Comparison of ENCODE assay signal across 14 mouse cellular contexts in the genomic region with DNA sequence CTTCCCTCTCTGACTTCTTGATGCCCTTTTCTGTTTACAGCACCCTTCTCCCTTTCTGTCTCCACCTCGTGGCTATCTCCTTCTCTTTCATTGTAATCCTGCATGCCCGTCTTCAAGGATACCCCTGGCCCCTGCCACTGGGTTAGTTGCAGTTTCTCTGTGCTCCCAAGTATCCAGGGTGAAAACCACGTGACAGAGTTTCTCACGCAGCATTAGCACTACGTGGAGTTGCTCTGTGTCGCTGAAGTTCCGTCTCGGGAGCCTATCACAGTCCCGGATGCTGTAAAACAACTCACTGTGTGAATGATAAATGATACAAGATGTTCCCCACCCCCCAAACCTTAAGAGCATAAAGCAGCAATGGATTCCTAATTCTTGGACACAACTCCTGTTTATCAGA. TPM values are rescaled to one million over a fixed set of nuclear protein-coding genes. Genes with fewer than 3 reads are reported as not detected.
DNase-seq lines count a peak whose midpoint lies in the region; ATAC-seq lines count a peak whose summit lies in the region.
"Had no signal": no experiment of that assay in that cellular context is flagged by ENCODE, and none has a peak within 500 bp of the region (broad histone marks: within the 10 kb centered on the region; RNA-seq: fewer than 3 reads in every experiment).

No protein-coding gene starts in this region.

- no peak overlapping the region for H3K4me3 ChIP-seq in forebrain, embryonic 11.5 days (ENCODE audit: low read depth, low read length)
- H3K4me3 ChIP-seq in forebrain, embryonic 16.5 days (replicated peaks; ENCODE audit: low read length): no peak overlapping the region
- no peak overlapping the region for H3K4me3 ChIP-seq in limb, embryonic 12.5 days (replicated peaks)
- no peak overlapping the region for H3K4me3 ChIP-seq in limb, embryonic 10.5 days
- H3K4me3 ChIP-seq in embryonic facial prominence, embryonic 14.5 days (ENCODE audit: low read depth, low read length): no peak overlapping the region
- no peak overlapping the region for H3K4me3 ChIP-seq in neural tube, embryonic 12.5 days

- H3K36me3 ChIP-seq in forebrain, embryonic 11.5 days (ENCODE audit: control insufficient read depth, insufficient read depth, low read length): no peaks in the 10 kb centered on the region
- no peaks in the 10 kb centered on the region for H3K36me3 ChIP-seq in forebrain, embryonic 16.5 days (ENCODE audit: control insufficient read depth, insufficient read depth)
- no peaks in the 10 kb centered on the region for H3K36me3 ChIP-seq in limb, embryonic 12.5 days
- no peaks in the 10 kb centered on the region for H3K36me3 ChIP-seq in limb, embryonic 10.5 days
- H3K36me3 ChIP-seq in embryonic facial prominence, embryonic 14.5 days (ENCODE audit: control insufficient read depth, insufficient read depth, low read length): no peaks in the 10 kb centered on the region
- no peaks in the 10 kb centered on the region for H3K36me3 ChIP-seq in neural tube, embryonic 12.5 days

- no peaks in the 10 kb centered on the region for H3K27me3 ChIP-seq in forebrain, embryonic 11.5 days (ENCODE audit: control insufficient read depth, insufficient read depth, low read length)
- no peaks in the 10 kb centered on the region for H3K27me3 ChIP-seq in forebrain, embryonic 16.5 days (replicated peaks; ENCODE audit: control insufficient read depth, insufficient read depth, low read length)
- H3K27me3 ChIP-seq in limb, embryonic 12.5 days: no peaks in the 10 kb centered on the region
- no peaks in the 10 kb centered on the region for H3K27me3 ChIP-seq in limb, embryonic 10.5 days (ENCODE audit: low read depth, poor library complexity, severe bottlenecking)
- no peaks in the 10 kb centered on the region for H3K27me3 ChIP-seq in embryonic facial prominence, embryonic 14.5 days (replicated peaks; ENCODE audit: control insufficient read depth, insufficient read depth, low read length)
- H3K27me3 ChIP-seq in neural tube, embryonic 12.5 days (replicated peaks): no peaks in the 10 kb centered on the region

- no peak overlapping the region for H3K9ac ChIP-seq in forebrain, embryonic 11.5 days (ENCODE audit: low read length)
- no peak overlapping the region for H3K9ac ChIP-seq in forebrain, embryonic 16.5 days (replicated peaks; ENCODE audit: low read depth, low read length)
- no peak overlapping the region for H3K9ac ChIP-seq in limb, embryonic 12.5 days (replicated peaks)
- H3K9ac ChIP-seq in embryonic facial prominence, embryonic 14.5 days (ENCODE audit: low read depth, low read length): no peak overlapping the region
- H3K9ac ChIP-seq in neural tube, embryonic 12.5 days: no peak overlapping the region

- DNase-seq in forebrain, embryonic 11.5 days (ENCODE audit: low spot score): no peak
- DNase-seq in limb, embryonic 10.5 days (ENCODE audit: low spot score): no peak
- DNase-seq in embryonic facial prominence, embryonic 14.5 days (ENCODE audit: low spot score): peak; percentile 6
- DNase-seq in left cerebral cortex, adult 11 months (ENCODE audit: low spot score): no peak
- DNase-seq: adrenal gland, adult 8-10 months; B cell, adult 2 months; cerebellum, adult 11 months; gastrocnemius, postnatal 36 days; kidney, postnatal 10 days had no signal

- H3K9me3 ChIP-seq in forebrain, embryonic 11.5 days (ENCODE audit: control insufficient read depth, low read length): no peaks in the 10 kb centered on the region
- no peaks in the 10 kb centered on the region for H3K9me3 ChIP-seq in forebrain, embryonic 16.5 days (ENCODE audit: control insufficient read depth, low read length)
- no peaks in the 10 kb centered on the region for H3K9me3 ChIP-seq in limb, embryonic 12.5 days
- no peaks in the 10 kb centered on the region for H3K9me3 ChIP-seq in limb, embryonic 10.5 days (replicated peaks)
- H3K9me3 ChIP-seq in embryonic facial prominence, embryonic 14.5 days (ENCODE audit: control insufficient read depth, low read length): no peaks in the 10 kb centered on the region
- no peaks in the 10 kb centered on the region for H3K9me3 ChIP-seq in neural tube, embryonic 12.5 days

- 33% methylated on average over 9 of the region's 9 CpGs for WGBS in forebrain, embryonic 11.5 days
- 33% methylated on average over 9 of the region's 9 CpGs for whole genome bisulfite sequencing in forebrain, embryonic 16.5 days
- WGBS in limb, embryonic 12.5 days: 19% methylated on average over 9 of the region's 9 CpGs
- 29% methylated on average over 9 of the region's 9 CpGs for WGBS in limb, embryonic 10.5 days
- WGBS in embryonic facial prominence, embryonic 14.5 days: 8% methylated on average over 9 of the region's 9 CpGs
- 20% methylated on average over 9 of the region's 9 CpGs for WGBS in neural tube, embryonic 12.5 days

- H3K4me2 ChIP-seq in forebrain, embryonic 11.5 days (ENCODE audit: low read depth, low read length, severe bottlenecking): no peak overlapping the region
- H3K4me2 ChIP-seq in forebrain, embryonic 16.5 days (ENCODE audit: low read length): no peak overlapping the region
- peak overlapping the region; percentile 21; the same call in 1 of the 2 replicates for H3K4me2 ChIP-seq in limb, embryonic 12.5 days
- H3K4me2 ChIP-seq in embryonic facial prominence, embryonic 14.5 days (ENCODE audit: low read depth, low read length): peak overlapping the region; percentile 47
- peak overlapping the region; percentile 25; the same call in 1 of the 2 replicates for H3K4me2 ChIP-seq in neural tube, embryonic 12.5 days (replicated peaks)

- no peaks in the 10 kb centered on the region; the same call in 1 of the 2 replicates for H3K4me1 ChIP-seq in forebrain, embryonic 11.5 days (replicated peaks; ENCODE audit: control insufficient read depth, insufficient read depth, low read length)
- H3K4me1 ChIP-seq in forebrain, embryonic 16.5 days (replicated peaks; ENCODE audit: control insufficient read depth, insufficient read depth, low read length): no peaks in the 10 kb centered on the region
- H3K4me1 ChIP-seq in limb, embryonic 12.5 days (replicated peaks): 0 out of 2 replicates have a peak, but pooled peaks cover 2% of the 10 kb centered on the region
- H3K4me1 ChIP-seq in limb, embryonic 10.5 days: 0 out of 2 replicates have a peak, but pooled peaks cover 2% of the 10 kb centered on the region
- no peaks in the 10 kb centered on the region for H3K4me1 ChIP-seq in embryonic facial prominence, embryonic 14.5 days (ENCODE audit: control insufficient read depth, insufficient read depth, low read length)
- 0 out of 2 replicates have a peak, but pooled peaks cover 4% of the 10 kb centered on the region for H3K4me1 ChIP-seq in neural tube, embryonic 12.5 days

- ATAC-seq in forebrain, embryonic 11.5 days (replicated peaks; ENCODE audit: low FRiP score): peak; percentile 58; the same call in 1 of the 2 replicates
- ATAC-seq in forebrain, embryonic 16.5 days: no peak
- peak; percentile 66; the same call in 1 of the 2 replicates for ATAC-seq in limb, embryonic 12.5 days (ENCODE audit: insufficient number of reproducible peaks, insufficient read depth, low FRiP score, low TSS enrichment, low read depth)
- ATAC-seq in embryonic facial prominence, embryonic 14.5 days (ENCODE audit: low read depth): no peak
- peak; percentile 61; the same call in 1 of the 2 replicates for ATAC-seq in neural tube, embryonic 12.5 days (ENCODE audit: low FRiP score, low read depth)
- no peak for ATAC-seq in megakaryocyte-erythroid progenitor cell, adult 5-6 weeks (replicated peaks; ENCODE audit: low FRiP score, low TSS enrichment, poor library complexity, severe bottlenecking)

- H3K27ac ChIP-seq in forebrain, embryonic 11.5 days (ENCODE audit: low read depth, low read length): no peak overlapping the region
- no peak overlapping the region for H3K27ac ChIP-seq in forebrain, embryonic 16.5 days (ENCODE audit: low read length)
- no peak overlapping the region for H3K27ac ChIP-seq in limb, embryonic 12.5 days
- no peak overlapping the region for H3K27ac ChIP-seq in limb, embryonic 10.5 days
- H3K27ac ChIP-seq in embryonic facial prominence, embryonic 14.5 days (replicated peaks; ENCODE audit: low read depth, low read length): no peak overlapping the region
- no peak overlapping the region for H3K27ac ChIP-seq in neural tube, embryonic 12.5 days
- H3K27ac ChIP-seq: macrophage had no signal

RNA-seq across cellular contexts. Expression of a gene that starts 26.9 kb away (rescaled TPM):
- polyA plus RNA-seq in forebrain, embryonic 11.5 days (2014; fragmentation: Nextera tagmentation; extraction: Ambion mirVana): not detected in 2 replicates
- 0.05 and 0.11 TPM in 2 replicates for polyA plus RNA-seq in forebrain, embryonic 16.5 days (2015; fragmentation: Nextera tagmentation; extraction: Ambion mirVana)
- 0.21 and 0.27 TPM in 2 replicates for polyA plus RNA-seq in limb, embryonic 12.5 days (2016; fragmentation: Nextera tagmentation; extraction: Ambion mirVana)
- 0.09 and 0.11 TPM in 2 replicates for polyA plus RNA-seq in limb, embryonic 10.5 days (2016; fragmentation: Nextera tagmentation; extraction: Ambion mirVana)
- polyA plus RNA-seq in embryonic facial prominence, embryonic 14.5 days (2014; fragmentation: Nextera tagmentation; extraction: Ambion mirVana): 0.39 and 0.47 TPM in 2 replicates
- polyA plus RNA-seq in neural tube, embryonic 12.5 days (2016; fragmentation: Nextera tagmentation; extraction: Ambion mirVana): 0.14 and 0.15 TPM in 2 replicates
- not detected in 2 replicates for total RNA-seq in megakaryocyte-erythroid progenitor cell, adult 5-6 weeks (2014; fragmentation: Nextera tagmentation)
- not detected in 2 replicates for total RNA-seq in megakaryocyte-erythroid progenitor cell, adult 5-6 weeks (2017)
- polyA plus RNA-seq: macrophage had no signal

Comparison
In these comparisons a context has a peak if more than half of its experiments do, and no peak if none do; other contexts are left out.
1. ATAC-seq: peak in forebrain, embryonic 11.5 days (single experiment), limb, embryonic 12.5 days (single experiment) and neural tube, embryonic 12.5 days (single experiment); none in forebrain, embryonic 16.5 days (single experiment), embryonic facial prominence, embryonic 14.5 days (single experiment) and megakaryocyte-erythroid progenitor cell, adult 5-6 weeks (single experiment).
2. H3K4me2 ChIP-seq: peak in limb, embryonic 12.5 days (single experiment), embryonic facial prominence, embryonic 14.5 days (single experiment) and neural tube, embryonic 12.5 days (single experiment); none in forebrain, embryonic 11.5 days (single experiment) and forebrain, embryonic 16.5 days (single experiment).